Mouse (Mus musculus) embryonic facial prominence, embryonic 15.5 days (tissue): Measurements from ENCODE around the gene Tmem259. TPM values are rescaled to one million over a fixed set of nuclear protein-coding genes. Genes with fewer than 3 reads are reported as not detected.

Experiments used
- ATAC-seq: fragments of 200-750 bp; cut with Nextera tagmentation; 2 replicates; pipeline ENCODE4 v1.8.0; 2017; ENCODE audit warnings: low read depth, moderate TSS enrichment; ENCODE audit not compliant: insufficient number of reproducible peaks, low FRiP score, low TSS enrichment
- H3K27ac ChIP-seq: fragments of 300-500 bp; sonication (generic); replicated peaks from 2 replicates; pipeline ENCODE4 v1.5.1; 2015; ENCODE audit warnings: mild to moderate bottlenecking, inconsistent platforms
- H3K27me3 ChIP-seq: fragments of 300-500 bp; sonication (generic); 2 replicates; pipeline ENCODE4 v1.6.1; 2015; ENCODE audit warnings: inconsistent platforms
- H3K36me3 ChIP-seq: fragments of 300-500 bp; sonication (generic); 2 replicates; pipeline ENCODE4 v1.6.1; 2015; ENCODE audit warnings: mild to moderate bottlenecking, inconsistent platforms
- H3K4me1 ChIP-seq: fragments of 300-500 bp; sonication (generic); 2 replicates; pipeline ENCODE4 v1.6.1; 2015; ENCODE audit warnings: inconsistent platforms
- H3K4me2 ChIP-seq: fragments of 300-500 bp; sonication (generic); replicated peaks from 2 replicates; pipeline ENCODE4 v1.6.1; 2015; ENCODE audit warnings: mild to moderate bottlenecking, inconsistent platforms
- H3K4me3 ChIP-seq: fragments of 300-500 bp; sonication (generic); replicated peaks from 2 replicates; pipeline ENCODE4 v1.5.1; 2015; ENCODE audit warnings: mild to moderate bottlenecking, inconsistent platforms
- H3K9ac ChIP-seq: fragments of 300-500 bp; sonication (generic); 2 replicates; pipeline ENCODE4 v1.6.1; 2015; ENCODE audit warnings: inconsistent platforms
- H3K9me3 ChIP-seq: fragments of 300-500 bp; sonication (generic); replicated peaks from 2 replicates; pipeline ENCODE4 v1.6.1; 2016; ENCODE audit warnings: inconsistent platforms
- WGBS: fragments of 180-500 bp; shearing (Covaris S2); methylation state at CpG from one replicate; pipeline ENCODE4 v1.1.7; 2015; 5-methylcytosine and 5-hydroxymethylcytosine counted together
- polyA plus RNA-seq: library from polyadenylated mRNA; unstranded; fragments of >200 nt; fragmentation: Nextera tagmentation; extraction: Ambion mirVana; gene quantifications from 2 replicates; pipeline ENCODE4 v1.2.1, GENCODE M21; 2015

Tmem259 gene
- polyA plus RNA-seq, 1 experiment from 2014 or later, result 23.9 TPM

DNA sequence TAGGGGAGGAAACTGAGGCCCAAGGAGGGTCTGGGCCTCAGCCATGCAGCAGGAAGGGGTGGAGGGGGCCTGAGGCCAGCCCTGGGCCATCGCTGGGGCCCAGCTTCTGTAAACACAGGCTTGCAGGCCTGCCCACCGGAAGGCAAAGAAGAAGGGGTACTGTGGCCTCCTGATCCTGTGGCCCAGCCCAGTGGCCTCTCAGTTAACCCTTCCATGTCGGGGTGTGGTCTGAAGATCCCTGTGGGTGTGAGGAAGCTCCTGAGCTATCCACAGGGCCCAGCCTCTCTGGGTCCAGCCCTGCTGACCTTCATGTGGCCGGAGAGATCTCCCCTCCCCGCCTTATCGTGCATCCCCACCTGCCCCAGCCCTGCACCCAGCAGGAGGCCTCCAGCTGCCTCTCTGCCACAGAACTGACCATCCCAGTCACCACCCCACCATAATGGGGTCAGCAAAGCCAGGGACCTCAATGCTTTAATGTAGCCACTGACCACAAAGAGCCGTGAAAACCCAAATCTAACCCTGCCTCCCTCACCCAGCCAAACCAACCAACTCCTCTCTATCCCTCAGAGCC, 37.3 kb downstream of the Tmem259 start:
- WGBS, result 38% methylated on average over 7 of the region's 7 CpGs
- ATAC-seq, result no peak; the same call in 1 of the 2 replicates
- no peak overlapping the region for H3K4me3 ChIP-seq
- H3K27me3 ChIP-seq, result no peaks in the 10 kb centered on the region
- no peaks in the 10 kb centered on the region for H3K9me3 ChIP-seq
- H3K27ac ChIP-seq, result peak overlapping the region; percentile 3; the same call in 1 of the 2 replicates
- 0 out of 2 replicates have a peak overlapping the region, but pooled peaks have one; percentile 4 for H3K4me2 ChIP-seq
- peaks cover 46% of the 10 kb centered on the region for H3K36me3 ChIP-seq
- H3K4me1 ChIP-seq, result peaks cover 43% of the 10 kb centered on the region
- no peak overlapping the region for H3K9ac ChIP-seq

DNA sequence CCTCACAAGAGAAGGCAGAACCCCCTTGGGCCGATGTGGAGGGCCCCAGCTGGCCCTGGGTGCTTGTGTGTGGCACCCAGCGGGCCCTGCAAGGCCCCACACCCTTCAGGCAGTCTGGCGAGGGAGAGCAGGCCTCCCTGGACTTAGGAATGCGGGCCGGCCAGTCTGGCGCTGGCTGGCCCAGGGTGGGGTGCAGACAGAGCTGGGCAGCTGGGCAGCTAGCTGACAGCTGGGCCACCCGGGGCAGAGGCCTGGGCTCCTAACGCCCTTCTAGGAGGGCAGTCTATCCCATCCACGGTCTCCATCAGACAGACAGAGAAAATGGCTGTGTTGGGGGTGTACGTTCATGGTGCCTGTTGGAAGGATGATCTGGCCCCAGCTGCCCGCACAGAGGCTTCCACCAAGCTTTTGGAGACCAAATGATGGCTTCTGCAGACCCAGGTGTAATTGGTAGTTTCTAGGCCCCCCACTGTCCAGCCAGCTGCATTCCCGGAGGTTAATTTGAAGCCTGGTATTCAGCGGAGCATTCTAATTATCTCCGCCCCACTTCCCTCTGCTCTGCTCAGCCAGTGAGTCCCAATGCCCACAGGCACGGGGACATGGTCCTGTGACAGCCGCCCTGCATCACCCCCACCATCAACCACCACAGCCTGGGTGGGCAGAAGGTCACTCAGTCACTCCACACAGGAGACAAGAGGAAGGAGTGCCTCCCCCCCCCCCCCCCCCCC, 38.5 kb downstream of the Tmem259 start:
- peak; percentile 36 for ATAC-seq
- Histone ChIP-seq H3K4me2 (0 out of 2 replicates have a peak overlapping the region, but pooled peaks have one; percentile 6), H3K36me3 (peaks cover 47% of the 10 kb centered on the region), H3K9me3 (no peaks in the 10 kb centered on the region), H3K4me3 (no peak overlapping the region), H3K4me1 (peaks cover 43% of the 10 kb centered on the region), H3K27me3 (no peaks in the 10 kb centered on the region), H3K9ac (no peak overlapping the region), H3K27ac (peak overlapping the region; percentile 65)
- 28% methylated on average over 16 of the region's 16 CpGs for WGBS

DNA sequence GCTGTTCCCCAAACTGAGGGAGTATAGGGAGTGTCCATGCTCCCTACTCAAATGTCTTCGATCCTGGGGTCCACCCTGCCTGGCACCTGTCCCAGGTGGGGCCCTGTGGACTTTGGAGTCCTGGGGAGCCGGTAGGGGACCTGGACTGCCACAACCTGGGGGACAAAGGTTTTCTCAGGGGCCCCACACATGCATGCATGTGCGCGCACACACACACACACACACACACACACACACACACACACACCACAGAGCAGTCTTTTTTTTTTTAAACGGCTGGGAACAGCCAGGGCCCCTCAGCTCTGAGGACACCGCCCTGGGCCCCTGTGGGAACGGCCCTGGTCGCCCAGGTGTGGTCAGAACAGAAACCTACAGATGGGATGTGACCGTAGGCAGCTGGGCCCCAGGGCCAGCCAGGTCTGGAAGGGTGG, 40.6 kb downstream of the Tmem259 start:
- no peak overlapping the region for H3K4me2 ChIP-seq
- no peak overlapping the region for H3K9ac ChIP-seq
- H3K4me3 ChIP-seq, result no peak overlapping the region
- peak overlapping the region; percentile 34; the same call in 1 of the 2 replicates for H3K27ac ChIP-seq
- no peaks in the 10 kb centered on the region for H3K27me3 ChIP-seq
- no peaks in the 10 kb centered on the region for H3K9me3 ChIP-seq
- peaks cover 52% of the 10 kb centered on the region for H3K4me1 ChIP-seq
- WGBS, result 67% methylated on average over 9 of the region's 9 CpGs
- peaks cover 25% of the 10 kb centered on the region for H3K36me3 ChIP-seq
- no peak for ATAC-seq

DNA sequence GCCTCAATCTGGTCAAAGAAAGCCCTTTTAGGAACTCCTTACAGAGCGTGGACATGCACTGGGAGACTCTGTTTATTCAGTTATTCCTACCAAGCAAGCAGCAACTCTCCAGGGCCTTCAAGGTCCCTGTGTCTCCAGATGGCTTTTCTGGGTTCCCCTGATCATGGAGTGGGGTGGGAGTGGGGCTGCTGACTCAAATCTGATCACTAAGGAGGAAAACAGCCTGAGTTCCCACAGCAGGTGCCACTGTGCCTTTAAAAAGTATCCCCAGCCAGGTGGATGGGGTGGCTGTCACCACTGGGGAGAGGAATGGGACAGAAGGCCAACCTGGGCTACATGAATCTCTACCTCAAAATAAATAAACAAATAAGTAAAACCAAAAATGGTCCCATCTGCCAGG, 41.1 kb downstream of the Tmem259 start:
- no peak overlapping the region for H3K9ac ChIP-seq
- H3K4me1 ChIP-seq, result peaks cover 57% of the 10 kb centered on the region
- no peak overlapping the region for H3K4me3 ChIP-seq
- H3K9me3 ChIP-seq, result no peaks in the 10 kb centered on the region
- no peak overlapping the region for H3K4me2 ChIP-seq
- no peak for ATAC-seq
- peaks cover 24% of the 10 kb centered on the region for H3K36me3 ChIP-seq
- H3K27ac ChIP-seq, result 0 out of 2 replicates have a peak overlapping the region, but pooled peaks have one; percentile 34
- H3K27me3 ChIP-seq, result no peaks in the 10 kb centered on the region
- WGBS, result 97% methylated on average over 1 of the region's 1 CpGs

DNA sequence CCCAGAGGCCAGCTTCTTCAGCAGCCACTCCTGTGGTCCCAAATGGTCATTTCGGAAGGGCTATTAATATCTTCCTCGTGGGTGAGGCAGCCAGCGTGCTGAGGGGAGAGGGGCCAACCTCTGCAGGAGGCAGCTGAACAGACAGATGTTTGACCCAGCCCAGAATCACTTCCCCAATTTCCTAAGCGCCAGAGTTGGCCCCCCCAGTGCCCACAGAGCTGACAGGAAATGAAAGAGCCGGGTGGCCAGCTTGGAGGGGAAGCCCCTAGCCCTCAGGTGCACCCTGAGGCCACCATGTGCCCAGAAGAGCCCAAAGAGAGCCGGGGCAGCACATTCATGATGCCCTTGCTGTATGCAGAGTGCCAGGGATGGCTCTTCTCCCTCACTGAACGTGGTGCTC, 43.4 kb downstream of the Tmem259 start:
- Histone ChIP-seq H3K36me3 (peaks cover 20% of the 10 kb centered on the region), H3K27ac (no peak overlapping the region), H3K4me3 (no peak overlapping the region), H3K27me3 (no peaks in the 10 kb centered on the region), H3K9me3 (no peaks in the 10 kb centered on the region), H3K4me1 (peaks cover 62% of the 10 kb centered on the region), H3K4me2 (no peak overlapping the region), H3K9ac (no peak overlapping the region)
- no peak for ATAC-seq
- WGBS, result 61% methylated on average over 7 of the region's 7 CpGs

DNA sequence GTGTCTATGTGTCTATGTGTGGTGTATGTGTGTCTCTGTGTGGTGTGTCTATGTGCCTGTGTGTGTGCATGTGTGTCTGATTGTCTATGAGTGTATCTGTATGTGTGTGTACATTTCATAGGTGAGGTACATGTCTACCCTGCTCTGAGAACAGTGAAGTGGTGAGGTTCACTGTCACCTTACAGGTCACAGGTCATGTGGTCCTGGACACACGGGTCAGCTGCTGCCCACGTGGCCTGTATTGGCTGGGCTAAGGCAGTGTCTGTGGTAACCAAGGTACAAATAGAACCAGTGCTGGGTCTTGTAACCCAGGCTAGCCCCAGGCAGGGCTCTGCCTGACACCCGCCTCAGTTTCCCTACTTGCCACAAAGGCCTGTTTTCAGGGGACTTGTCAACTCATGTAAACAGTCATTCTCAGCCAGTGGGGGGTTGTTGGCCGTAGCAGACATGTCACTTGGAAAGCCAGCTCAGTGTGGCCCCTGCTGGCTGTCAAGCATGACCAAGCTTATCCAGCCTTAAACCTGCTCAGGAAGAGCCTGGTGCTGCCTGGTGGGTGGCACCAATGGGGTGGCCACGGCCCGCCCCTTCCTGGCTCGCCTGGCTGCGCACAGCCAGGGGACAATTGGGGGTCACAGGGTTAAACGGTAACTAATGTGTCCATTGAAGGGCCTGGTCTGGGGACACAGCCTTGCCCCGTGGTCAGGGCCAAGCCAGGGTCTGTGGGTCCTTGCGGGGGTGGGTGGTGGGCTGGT, 46.2 kb downstream of the Tmem259 start:
- no peak for ATAC-seq
- H3K4me1 ChIP-seq, result peaks cover 63% of the 10 kb centered on the region
- H3K27me3 ChIP-seq, result no peaks in the 10 kb centered on the region
- no peak overlapping the region for H3K9ac ChIP-seq
- no peak overlapping the region for H3K4me2 ChIP-seq
- H3K36me3 ChIP-seq, result peaks cover 37% of the 10 kb centered on the region
- H3K4me3 ChIP-seq, result no peak overlapping the region
- 65% methylated on average over 11 of the region's 11 CpGs for WGBS
- no peak overlapping the region for H3K27ac ChIP-seq
- no peaks in the 10 kb centered on the region for H3K9me3 ChIP-seq

DNA sequence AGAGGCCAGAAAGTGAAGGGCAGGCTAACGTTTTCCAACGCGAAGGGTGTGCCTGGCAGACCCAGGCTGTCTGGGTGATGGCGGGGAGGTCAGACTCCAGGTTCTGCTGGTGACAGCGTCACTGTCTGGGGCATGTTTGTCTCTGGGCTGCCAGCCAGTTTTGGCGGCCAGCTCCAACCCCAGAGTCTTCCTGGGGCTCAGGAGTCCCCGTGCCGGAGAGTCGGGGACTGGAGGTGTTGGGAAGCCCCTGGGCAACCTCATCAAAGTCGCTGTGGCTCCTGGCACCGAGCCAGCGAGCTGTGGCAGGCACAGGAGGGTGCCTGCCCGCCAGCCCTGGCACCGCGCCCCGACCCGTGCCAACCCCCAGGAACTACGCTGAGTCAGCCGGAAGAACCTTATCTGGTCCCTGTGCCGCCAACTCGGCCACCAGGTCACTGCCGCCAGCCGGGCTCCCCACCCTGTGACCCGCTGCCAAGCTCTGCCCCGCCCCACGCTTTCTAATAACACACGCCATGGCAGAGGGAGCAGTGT, 47.2 kb downstream of the Tmem259 start:
- Histone ChIP-seq H3K27ac (peak overlapping the region; percentile 56; the same call in 1 of the 2 replicates), H3K36me3 (peaks cover 37% of the 10 kb centered on the region), H3K9me3 (no peaks in the 10 kb centered on the region), H3K4me3 (no peak overlapping the region), H3K4me2 (0 out of 2 replicates have a peak overlapping the region, but pooled peaks have one; percentile 4), H3K9ac (no peak overlapping the region), H3K4me1 (peaks cover 70% of the 10 kb centered on the region), H3K27me3 (no peaks in the 10 kb centered on the region)
- 0 out of 2 replicates have a peak, but pooled peaks have one; percentile 5 for ATAC-seq
- WGBS, result 49% methylated on average over 27 of the region's 27 CpGs

DNA sequence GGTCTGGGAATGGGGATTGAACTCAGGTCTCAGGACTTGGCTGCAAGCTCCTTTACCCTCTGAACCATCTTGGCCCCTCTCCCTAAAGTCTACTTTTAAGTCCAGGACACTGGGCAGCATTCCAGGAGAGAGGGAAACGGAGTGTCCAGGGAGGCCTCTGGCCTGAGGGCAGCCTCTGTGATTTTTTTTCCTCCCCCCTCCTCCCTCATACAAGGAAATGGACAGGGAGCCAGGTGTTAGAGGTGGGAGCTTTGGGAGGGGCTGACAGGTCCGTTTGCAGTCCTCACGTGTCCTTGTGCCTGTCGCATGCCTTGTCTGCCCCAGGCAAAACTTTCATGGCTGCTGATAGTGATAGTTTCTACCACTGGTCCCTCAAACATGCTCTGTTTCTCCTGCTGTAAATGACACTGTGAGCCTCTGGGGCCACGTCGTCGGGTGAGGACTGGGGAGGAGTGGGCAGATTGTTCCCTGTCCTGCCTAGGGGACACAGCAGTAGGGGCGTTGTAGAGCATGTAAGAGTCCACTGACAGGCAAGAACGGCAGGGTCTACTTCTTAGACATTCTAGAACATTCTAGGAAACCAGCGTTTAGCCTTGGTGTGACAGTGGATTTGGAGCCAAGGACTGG, 47.7 kb downstream of the Tmem259 start:
- H3K4me1 ChIP-seq, result peaks cover 76% of the 10 kb centered on the region
- no peaks in the 10 kb centered on the region for H3K27me3 ChIP-seq
- no peaks in the 10 kb centered on the region for H3K9me3 ChIP-seq
- peaks cover 37% of the 10 kb centered on the region for H3K36me3 ChIP-seq
- peak overlapping the region; percentile 56; the same call in 1 of the 2 replicates for H3K27ac ChIP-seq
- WGBS, result 41% methylated on average over 10 of the region's 10 CpGs
- no peak overlapping the region for H3K9ac ChIP-seq
- H3K4me3 ChIP-seq, result no peak overlapping the region
- 0 out of 2 replicates have a peak overlapping the region, but pooled peaks have one; percentile 4 for H3K4me2 ChIP-seq
- no peak for ATAC-seq

DNA sequence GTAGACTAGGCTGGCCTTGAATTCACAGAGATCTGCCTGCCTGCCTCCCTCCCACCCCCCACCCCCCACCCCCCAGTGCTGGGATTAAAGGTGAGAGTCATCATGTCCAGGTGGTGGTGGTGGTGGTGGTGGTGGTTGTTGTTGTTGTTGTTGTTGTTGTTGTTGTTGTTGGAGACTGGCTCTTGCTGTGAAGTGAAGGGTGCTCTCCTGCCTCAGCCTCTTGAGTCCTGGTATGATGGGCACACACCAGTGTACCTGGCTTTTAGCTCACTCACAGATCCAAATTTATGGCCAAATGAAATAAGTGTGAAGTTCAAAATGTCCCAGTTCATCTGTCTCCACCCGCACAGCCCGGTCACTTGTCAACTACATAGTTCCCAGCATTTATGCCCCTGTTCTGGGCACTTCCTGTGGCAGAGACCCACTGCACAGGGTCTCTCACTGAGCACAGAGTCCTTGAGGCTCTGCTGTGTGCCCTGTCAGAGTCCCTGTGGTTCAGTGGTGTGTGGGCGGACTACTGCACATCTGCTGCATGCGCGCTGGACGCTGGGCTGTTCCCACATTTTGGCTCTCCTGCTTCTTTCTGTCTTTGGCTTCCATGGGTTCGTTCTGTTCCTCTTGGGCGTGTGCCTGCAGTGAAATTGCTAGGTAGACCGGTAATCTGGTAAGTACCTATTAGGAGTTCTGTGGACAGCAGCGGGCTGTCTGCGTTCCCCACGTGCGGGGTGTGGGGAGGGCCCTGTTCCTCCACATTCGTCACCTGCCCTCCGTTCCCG, 49.1 kb downstream of the Tmem259 start:
- H3K36me3 ChIP-seq, result peaks cover 36% of the 10 kb centered on the region
- peak overlapping the region; percentile 72 for H3K27ac ChIP-seq
- H3K27me3 ChIP-seq, result no peaks in the 10 kb centered on the region
- H3K9me3 ChIP-seq, result no peaks in the 10 kb centered on the region
- peak overlapping the region; percentile 2; the same call in 1 of the 2 replicates for H3K9ac ChIP-seq
- ATAC-seq, result no peak
- no peak overlapping the region for H3K4me2 ChIP-seq
- peaks cover 80% of the 10 kb centered on the region for H3K4me1 ChIP-seq
- WGBS, result 80% methylated on average over 16 of the region's 16 CpGs
- no peak overlapping the region for H3K4me3 ChIP-seq

DNA sequence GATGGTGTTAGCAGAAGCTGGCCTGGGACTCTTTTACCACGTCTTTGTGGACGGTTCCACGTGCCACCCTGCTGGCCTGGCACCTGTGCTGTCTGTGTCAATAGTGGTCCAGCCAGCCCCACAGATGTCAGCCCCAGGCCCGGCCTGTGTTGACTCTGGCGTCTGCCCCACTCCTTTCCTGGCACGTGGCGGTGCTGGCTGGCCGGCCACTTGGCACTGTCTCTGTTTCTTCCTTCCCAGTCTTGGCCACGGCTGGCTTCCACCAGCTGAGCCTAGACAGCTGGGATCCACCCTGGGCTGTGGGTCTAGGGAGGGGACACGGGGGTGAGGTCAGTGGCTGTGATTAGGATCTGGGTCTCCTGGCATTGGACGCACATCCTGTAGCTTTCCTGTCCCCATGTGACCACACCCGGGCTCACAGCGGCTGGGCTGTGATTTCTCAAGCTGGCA, 49.8 kb downstream of the Tmem259 start:
- H3K4me2 ChIP-seq, result no peak overlapping the region
- H3K4me3 ChIP-seq, result no peak overlapping the region
- no peaks in the 10 kb centered on the region for H3K27me3 ChIP-seq
- no peak overlapping the region for H3K9ac ChIP-seq
- H3K36me3 ChIP-seq, result peaks cover 36% of the 10 kb centered on the region
- ATAC-seq, result peak; percentile 69
- WGBS, result 52% methylated on average over 13 of the region's 13 CpGs
- peaks cover 83% of the 10 kb centered on the region for H3K4me1 ChIP-seq
- H3K27ac ChIP-seq, result peak overlapping the region; percentile 72
- H3K9me3 ChIP-seq, result no peaks in the 10 kb centered on the region
